Mouse (Mus musculus) heart, adult 2 months (tissue): Measurements from ENCODE around the gene Nrxn3.

Experiments
- CTCF ChIP-seq: fragments of 200-600 bp; IDR thresholded peaks from 2 replicates; pipeline ENCODE4 v1.8.1; 2022; ENCODE audit warnings: antibody characterized with exemption, mild to moderate bottlenecking, moderate library complexity
- POLR2A ChIP-seq: fragments of 200-500 bp; IDR thresholded peaks from 2 replicates; pipeline ENCODE4 v1.6.1; 2011; ENCODE audit warnings: mild to moderate bottlenecking, low read depth, low read length, control low read depth; ENCODE audit not compliant: insufficient read depth

- TF ChIP-seq POLR2A, result no peak
- no peak for TF ChIP-seq CTCF
These were observed 568.3 kb downstream of the Nrxn3 start for GRCm38 (mm10) chr12:89290736-89291574.
